Mouse (Mus musculus) frontal cortex, adult (tissue): ENCODE measurements around the gene Col2a1.

Source experiments
- ATAC-seq: cut with Nextera tagmentation; 2 replicates; pipeline ENCODE4 v1.9.2; 2017; ENCODE audit warnings: mild to moderate bottlenecking, moderate library complexity, mixed read lengths; ENCODE audit not compliant: low TSS enrichment

The Col2a1 gene

GRCm38 (mm10) chr15:97963989-97964835 is 40.3 kb downstream of the Col2a1 start, which contains the start of gene Tmem106c:
TSS of gene Tmem106c (plus strand) at chr15:97964200.
- ATAC-seq = peak; percentile 97

GRCm38 (mm10) chr15:97963329-97963988 is 41.0 kb downstream of the Col2a1 start:
- 0 out of 2 replicates have a peak, but pooled peaks have one; percentile 7 for ATAC-seq

GRCm38 (mm10) chr15:97956416-97956815 is 48.1 kb downstream of the Col2a1 start:
- ATAC-seq = no peak

- no peak for ATAC-seq
Measured at GRCm38 (mm10) chr15:97955742-97956141, 48.8 kb downstream of the Col2a1 start.

- ATAC-seq = no peak
Measured at GRCm38 (mm10) chr15:97955286-97955685, 49.2 kb downstream of the Col2a1 start.

GRCm38 (mm10) chr15:97954671-97955070 is 49.8 kb downstream of the Col2a1 start:
- no peak for ATAC-seq

- ATAC-seq = no peak
Measured at GRCm38 (mm10) chr15:97952889-97953189, 51.7 kb downstream of the Col2a1 start.

- ATAC-seq = peak; percentile 53
Measured at GRCm38 (mm10) chr15:97952137-97952888, 52.2 kb downstream of the Col2a1 start.

- ATAC-seq = peak; percentile 73
Measured at GRCm38 (mm10) chr15:97950240-97950639, 54.3 kb downstream of the Col2a1 start.

- no peak for ATAC-seq
Measured at GRCm38 (mm10) chr15:97949706-97950105, 54.8 kb downstream of the Col2a1 start.

- ATAC-seq = no peak
Measured at GRCm38 (mm10) chr15:97948720-97949119, 55.8 kb downstream of the Col2a1 start.

GRCm38 (mm10) chr15:97945656-97946315 is 58.7 kb downstream of the Col2a1 start:
- ATAC-seq = no peak

GRCm38 (mm10) chr15:97944919-97945574 is 59.4 kb downstream of the Col2a1 start:
- ATAC-seq = no peak

- ATAC-seq = no peak
Measured at GRCm38 (mm10) chr15:97943356-97943755, 61.1 kb downstream of the Col2a1 start.

- no peak for ATAC-seq
Measured at GRCm38 (mm10) chr15:97942538-97942937, 62.0 kb downstream of the Col2a1 start.

- ATAC-seq = no peak
Measured at GRCm38 (mm10) chr15:97941306-97941705, 63.2 kb downstream of the Col2a1 start.

- ATAC-seq = no peak
Measured at GRCm38 (mm10) chr15:97940088-97940487, 64.4 kb downstream of the Col2a1 start.

- ATAC-seq = no peak
Measured at GRCm38 (mm10) chr15:97938580-97938979, 65.9 kb downstream of the Col2a1 start.

GRCm38 (mm10) chr15:97932441-97932840 is 72.1 kb downstream of the Col2a1 start:
- no peak for ATAC-seq

- ATAC-seq = no peak
Measured at GRCm38 (mm10) chr15:97929259-97929824, 75.2 kb downstream of the Col2a1 start.

- ATAC-seq = peak; percentile 55; the same call in 1 of the 2 replicates
Measured at GRCm38 (mm10) chr15:97927821-97928220, 76.7 kb downstream of the Col2a1 start.
